Mouse (Mus musculus): Measurements from ENCODE around the gene Tubb4b. TPM values are rescaled to one million over a fixed set of nuclear protein-coding genes. Genes with fewer than 3 reads are reported as not detected.

The Tubb4b gene
- total RNA-seq, 4 experiments from 2014 or later: 332 to 365 (median 345) TPM

DNA sequence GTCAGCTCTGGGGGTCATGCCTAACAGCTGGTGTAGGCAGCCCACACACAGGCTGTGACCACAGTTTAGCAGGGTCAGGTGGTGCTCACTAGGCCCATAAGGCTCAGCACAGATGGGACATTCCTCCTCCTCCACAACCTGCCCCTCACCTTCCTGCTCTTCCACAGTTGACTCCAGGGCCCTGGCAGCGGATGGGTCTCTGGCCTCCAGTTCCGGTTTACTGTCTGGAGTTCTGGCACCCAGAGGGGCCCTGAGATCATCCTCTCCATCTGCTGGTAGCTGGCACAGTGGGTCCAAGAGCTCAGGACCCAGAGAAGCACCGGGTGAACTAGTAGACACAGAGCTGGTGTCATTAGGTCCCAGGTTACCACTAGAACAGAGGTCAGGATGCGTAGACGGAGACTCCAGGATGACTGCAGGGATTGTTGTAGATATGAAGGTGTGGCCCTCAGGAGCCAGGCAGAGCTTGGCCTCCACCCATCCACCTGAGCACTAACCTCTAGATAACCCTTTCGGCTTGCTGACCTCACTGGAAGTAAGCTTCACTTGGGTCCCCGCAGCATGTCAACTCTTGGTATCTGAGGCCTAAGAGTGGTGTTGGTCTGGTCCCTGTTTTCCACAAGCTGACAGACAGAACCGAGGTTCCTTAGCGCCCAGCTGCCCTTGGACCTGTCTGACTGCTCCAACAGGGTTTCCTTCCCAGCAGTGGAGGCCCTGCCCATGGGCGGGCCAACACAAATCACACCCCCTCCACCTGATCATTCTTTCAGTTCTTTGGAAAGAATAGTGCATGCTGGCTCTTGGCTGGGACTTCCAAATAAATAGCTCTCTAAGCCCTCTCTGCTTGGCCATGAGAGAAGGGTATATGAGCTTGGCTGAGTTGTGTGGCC lies 21.9 kb upstream of the Tubb4b start, which contains the start of gene AL732309.1:
Gene AL732309.1, minus strand, starts transcription at position 681 of the 890 bp plus-strand sequence.
- no peak for DNase-seq (ENCODE audit: low spot score in 2 of 2)

DNA sequence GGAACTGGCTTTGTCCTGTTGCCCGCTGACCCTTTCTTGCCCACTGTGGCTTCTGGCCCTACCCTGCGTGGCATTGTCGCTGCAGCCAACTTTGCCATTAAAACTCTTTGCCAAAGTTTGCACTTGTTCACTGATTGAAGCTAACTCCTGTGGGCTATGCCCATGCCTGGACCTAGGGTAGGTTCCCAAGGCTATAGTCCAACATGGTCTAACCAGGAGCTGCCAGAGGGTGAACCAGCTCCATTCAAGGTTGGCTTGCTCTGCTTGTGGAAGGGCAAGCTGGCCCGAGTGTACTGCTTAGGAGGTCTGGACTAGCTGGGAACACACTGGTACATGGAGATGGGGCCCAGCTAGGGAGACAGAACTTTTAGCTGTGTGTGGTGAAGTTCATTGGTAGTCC lies 19.6 kb upstream of the Tubb4b start:
- no peak for DNase-seq (ENCODE audit: low spot score in 2 of 2)

DNA sequence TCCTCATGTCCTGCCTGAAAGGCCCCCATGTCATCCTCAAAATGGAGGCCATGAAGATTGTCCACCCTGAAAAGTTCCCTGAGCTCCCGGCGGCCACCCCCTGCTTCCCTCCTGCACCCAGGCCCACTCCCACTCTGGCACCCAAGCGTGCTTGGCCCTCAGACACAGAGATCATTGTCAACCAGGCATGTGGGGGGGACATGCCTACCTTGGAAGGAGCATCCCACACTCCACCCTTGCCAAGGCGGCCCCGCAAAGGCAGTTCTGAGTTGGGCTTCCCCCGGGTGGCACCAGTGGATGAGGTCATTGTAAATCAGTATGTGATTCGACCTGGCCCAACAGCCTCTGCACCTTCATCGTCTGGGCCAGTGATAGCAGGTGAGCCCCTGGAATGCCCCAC lies 18.8 kb upstream of the Tubb4b start:
- DNase-seq (ENCODE audit: low spot score in 2 of 2): no peak

DNA sequence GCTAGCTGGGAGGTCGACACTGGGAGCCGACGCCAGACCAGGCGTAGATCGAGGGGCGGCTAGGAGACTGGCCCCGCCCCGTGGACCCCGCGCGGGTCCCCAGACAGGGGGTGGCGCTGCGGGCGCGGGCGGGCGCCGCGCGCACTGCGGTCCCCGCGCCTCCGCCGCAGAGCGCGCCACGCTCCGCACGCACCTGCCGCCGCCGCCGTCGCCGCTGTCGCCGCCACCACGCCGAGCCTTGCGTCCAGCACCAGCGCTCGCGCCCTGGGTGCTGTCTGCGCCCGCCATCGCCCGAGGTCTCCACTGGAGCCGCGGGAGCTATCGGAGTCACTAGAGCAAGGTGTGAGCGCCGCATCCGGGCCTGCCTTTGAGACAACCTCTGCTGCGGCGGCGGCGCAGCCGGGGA lies 17.6 kb upstream of the Tubb4b start, which contains the start of the genes Rnf208 and Cysrt1:
Gene Rnf208, plus strand, starts transcription at position 155 of the 406 bp plus-strand sequence.
Gene Cysrt1, minus strand, starts transcription at position 352 of the 406 bp plus-strand sequence.
- no peak for DNase-seq (ENCODE audit: low spot score in 2 of 2)

DNA sequence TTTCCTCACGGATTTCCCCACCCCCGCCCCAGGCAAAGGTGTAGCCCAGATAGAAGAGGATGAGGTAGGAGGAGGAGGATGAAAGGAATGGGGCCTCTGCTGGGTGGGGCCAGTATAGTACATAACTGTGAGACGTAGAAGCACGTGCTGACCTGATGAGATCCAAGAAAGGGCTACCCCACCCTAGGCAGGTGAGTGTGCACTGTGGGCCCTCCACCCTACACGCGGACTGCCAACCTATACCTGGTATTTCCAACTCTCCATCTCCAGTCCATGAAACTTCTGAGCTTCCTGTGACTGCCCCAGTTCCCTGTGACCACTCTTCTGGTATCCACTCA lies 16.9 kb upstream of the Tubb4b start:
- no peak for DNase-seq (ENCODE audit: low spot score in 2 of 2)

DNA sequence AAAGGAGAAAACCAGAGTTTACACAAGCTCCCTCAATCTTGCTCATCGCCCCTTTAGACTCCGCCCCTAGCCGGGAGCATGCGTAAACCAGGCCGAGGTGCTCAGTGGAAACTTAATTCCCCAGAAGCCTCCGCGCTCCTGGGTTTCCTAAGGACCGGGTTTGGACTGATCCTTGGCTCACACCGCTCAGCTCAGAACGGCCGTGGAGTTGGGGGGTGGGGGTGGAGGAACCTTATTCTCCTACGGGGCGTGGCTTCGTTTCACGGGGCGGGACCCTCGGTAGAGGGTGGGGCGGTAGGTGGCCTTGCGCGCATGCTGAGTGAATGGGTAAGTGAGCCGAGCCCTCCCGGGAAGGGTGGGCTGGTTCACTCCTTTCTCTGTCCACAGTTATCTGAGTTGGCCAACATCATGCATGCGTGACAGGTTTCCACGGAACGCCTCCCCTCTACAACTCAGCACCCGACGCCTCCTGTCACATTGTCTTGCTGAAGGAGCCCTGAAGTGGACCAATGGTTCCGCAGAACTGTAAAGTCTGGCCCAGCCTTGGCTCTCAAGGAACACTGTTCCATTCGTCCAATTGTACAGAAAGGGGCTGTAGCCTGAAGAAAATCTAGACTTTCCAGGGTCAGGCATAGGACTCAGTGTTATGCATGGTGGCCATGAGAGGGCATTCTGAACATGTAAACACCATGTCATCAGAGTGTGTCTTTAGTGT lies 16.4 kb upstream of the Tubb4b start:
- DNase-seq (ENCODE audit: low spot score in 2 of 2): peak in 1 of 2 experiments; percentile 68

DNA sequence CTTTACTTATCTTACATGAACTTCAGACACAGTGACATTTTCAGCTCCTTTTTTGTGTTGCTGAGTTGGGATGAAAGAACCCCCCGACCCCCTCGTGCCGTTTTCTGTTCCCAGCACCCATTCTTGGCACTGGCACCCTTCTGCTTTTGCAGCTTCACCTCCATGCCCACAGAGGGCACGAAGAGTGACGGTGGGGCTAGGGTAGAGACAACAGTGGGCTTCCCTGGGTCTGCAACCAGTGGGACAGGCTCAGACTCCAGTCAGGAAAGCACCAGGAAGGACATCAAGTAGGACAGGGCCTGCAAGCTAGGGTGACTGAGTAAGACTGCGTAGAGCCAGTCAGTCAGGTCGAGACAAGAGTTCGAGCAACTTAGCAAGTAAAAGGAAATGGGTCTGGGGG lies 15.8 kb upstream of the Tubb4b start:
- DNase-seq (ENCODE audit: low spot score in 2 of 2): no peak

DNA sequence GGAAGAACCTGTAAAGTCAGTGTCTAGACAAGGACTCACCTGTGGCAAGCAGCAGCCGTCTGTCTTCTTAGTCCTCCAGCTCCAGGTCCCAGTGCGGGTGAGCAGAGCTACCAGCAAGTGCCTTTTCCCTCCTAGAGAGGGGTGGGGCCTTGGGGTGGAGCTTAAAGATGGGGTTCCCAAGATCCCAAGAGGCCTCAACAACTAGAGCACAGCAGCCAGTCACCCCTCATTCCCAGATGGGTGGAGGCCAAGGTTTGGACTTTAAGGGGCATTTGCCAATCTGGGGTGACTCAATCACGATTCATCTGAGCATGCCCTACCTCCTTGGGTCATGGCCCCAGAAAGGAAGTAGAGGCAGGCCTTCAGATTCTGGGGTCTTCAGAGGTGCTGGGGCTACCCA lies 15.3 kb upstream of the Tubb4b start:
- no peak for DNase-seq (ENCODE audit: low spot score in 2 of 2)

DNA sequence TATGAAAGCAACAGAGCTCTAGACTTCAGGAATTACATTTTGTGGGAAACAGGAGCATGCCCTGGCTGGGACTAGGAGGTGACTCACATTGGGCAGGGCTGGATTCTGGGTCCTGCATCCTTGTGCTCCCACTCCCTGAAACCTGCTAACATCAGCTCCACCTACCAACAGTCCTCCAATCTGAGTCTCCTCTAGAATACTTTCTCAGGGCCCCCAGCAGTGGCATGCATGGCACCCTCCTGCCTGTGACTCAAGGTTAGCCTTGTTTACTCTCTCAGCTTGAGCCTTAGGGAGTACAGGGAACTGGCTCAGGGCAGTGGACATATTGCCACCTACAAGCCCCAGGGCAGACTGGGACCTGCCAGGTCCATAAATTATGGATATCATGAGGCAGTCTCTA lies 13.6 kb upstream of the Tubb4b start:
- DNase-seq (ENCODE audit: low spot score in 2 of 2): no peak

DNA sequence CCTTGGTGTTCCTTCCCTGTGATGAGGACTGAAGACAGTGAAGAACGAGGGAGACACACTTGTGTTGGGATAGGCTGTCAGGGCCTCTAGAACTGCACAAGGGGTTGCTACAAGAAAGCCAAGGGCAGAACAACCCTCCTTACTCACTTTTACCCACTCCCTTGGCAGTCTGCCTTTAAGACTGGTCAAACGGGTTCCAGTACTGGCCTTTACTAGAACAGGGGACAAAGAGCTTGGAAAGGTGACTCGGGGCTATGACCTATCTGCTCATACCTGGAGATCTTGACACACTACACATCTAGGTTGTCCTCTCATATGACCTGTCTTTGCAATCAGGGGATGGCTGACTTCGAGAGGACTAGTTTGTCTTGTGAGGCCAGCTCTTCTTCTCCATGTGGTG lies 13.0 kb upstream of the Tubb4b start:
- no peak for DNase-seq (ENCODE audit: low spot score in 2 of 2)

DNA sequence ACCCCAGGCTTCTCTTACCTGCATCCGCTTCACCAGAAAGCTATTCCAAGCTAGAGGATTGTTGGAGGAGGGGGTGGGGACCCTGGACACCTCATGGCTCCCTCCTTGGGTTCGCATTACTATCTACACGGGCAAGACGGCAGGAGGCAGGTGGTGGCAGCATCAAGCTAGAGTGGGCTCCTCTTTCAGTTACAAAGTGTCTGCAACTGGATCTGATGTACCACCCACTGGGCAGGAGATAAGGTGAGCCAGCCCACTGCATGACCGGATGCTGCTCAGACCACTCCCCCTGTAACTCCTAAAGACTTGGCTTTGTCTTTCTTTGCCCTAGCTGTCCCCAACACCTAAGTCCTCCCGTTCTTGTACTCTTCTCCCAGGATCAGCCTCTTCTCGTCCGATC lies 12.1 kb upstream of the Tubb4b start, which contains the start of gene Rnf224:
Gene Rnf224, minus strand, starts transcription at position 174 of the 400 bp plus-strand sequence.
- DNase-seq (ENCODE audit: low spot score in 2 of 2): no peak

DNA sequence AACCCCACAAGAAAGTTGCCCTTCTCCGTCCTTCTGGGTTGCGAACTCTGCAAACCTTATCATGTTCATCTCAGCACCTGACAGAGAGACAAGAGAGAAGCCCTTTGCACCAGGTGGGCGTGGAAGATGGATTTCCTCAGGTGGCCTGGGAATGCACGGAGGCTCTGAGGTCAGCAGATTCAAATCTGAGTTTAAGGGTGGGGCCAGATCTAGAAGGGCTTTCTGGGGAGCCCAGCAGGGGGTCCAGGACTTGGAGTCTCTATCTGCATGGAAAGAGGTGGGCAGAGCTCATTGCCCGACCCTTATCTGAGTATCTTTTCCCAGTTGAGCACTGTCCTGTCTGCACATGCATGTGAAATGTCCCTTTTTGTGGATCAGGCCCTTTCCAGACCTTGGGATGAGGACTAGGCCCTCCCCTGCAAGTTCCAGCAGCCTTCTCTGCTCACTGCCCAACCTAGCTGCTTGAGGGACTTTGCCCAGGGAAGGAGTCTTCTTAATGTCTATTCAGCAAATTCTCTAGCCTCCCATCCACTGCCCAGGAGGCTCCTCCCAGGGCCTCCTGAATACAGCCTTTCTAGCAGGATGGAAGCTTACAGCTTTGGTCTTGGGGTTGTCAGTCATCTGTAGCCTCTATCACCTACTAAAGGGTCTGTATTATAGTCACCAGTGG lies 10.2 kb upstream of the Tubb4b start:
- DNase-seq (ENCODE audit: low spot score in 2 of 2): no peak

DNA sequence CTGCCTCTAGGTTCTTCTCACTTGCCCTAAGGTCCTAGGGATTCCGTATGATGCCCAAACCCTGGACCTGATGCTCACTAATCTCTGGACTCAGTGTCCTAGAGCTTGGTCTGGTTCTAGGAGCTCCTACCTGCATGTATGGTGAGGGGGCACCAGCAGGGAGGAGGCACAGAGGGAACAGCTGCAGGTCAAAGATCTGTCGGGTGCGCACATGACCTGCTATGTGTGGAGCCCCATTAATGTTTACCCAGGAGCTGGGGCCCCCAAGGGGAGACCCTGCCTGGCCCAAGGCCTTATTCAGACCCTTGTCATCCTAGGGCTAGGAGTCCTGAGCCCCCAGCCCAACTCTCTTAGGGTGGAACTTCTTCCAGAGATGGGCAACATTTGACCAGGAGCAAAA lies 9.5 kb upstream of the Tubb4b start, which contains the start of gene Slc34a3:
Gene Slc34a3, minus strand, starts transcription at position 315 of the 400 bp plus-strand sequence.
- no peak for DNase-seq (ENCODE audit: low spot score in 2 of 2)

DNA sequence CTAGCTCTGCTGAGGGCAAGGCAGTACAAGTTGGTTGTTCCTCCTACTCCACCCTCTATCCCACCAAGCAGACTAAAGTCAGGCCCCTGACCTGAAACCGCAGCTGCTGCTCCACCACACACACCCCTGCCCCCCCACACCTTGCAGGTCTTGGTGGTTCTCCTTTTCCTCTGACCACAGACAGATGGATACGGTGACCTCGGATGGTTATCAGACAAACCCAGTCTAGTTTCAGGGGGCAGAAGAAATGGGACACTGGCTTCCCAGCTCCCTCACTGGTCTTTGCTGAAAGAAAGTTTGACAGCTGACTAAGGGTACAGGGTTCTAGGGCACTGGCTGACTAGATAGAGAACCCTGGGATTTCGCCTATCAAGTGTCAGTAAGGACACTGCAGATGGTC lies 8.9 kb upstream of the Tubb4b start:
- DNase-seq (ENCODE audit: low spot score in 2 of 2): no peak

DNA sequence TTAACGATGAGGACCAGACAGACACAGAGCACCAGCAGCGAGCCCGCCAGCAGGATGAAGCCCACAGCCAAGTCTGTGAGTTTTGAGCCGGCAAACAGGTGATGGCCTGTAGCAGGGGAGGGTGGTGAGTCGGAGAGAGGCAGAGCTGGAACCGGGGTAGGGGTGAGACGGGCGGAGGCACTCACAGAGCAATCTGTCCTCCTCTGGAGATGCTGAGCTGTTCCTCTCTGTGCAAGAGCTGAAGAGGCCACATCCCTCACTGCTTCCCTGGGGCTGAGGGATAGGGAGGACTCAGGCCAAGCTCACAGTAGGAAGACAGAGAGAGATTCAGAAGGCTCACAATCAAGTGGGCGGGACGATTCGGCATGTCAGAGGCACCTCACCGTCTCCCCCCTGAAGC lies 6.5 kb upstream of the Tubb4b start:
- no peak for DNase-seq (ENCODE audit: low spot score in 2 of 2)

DNA sequence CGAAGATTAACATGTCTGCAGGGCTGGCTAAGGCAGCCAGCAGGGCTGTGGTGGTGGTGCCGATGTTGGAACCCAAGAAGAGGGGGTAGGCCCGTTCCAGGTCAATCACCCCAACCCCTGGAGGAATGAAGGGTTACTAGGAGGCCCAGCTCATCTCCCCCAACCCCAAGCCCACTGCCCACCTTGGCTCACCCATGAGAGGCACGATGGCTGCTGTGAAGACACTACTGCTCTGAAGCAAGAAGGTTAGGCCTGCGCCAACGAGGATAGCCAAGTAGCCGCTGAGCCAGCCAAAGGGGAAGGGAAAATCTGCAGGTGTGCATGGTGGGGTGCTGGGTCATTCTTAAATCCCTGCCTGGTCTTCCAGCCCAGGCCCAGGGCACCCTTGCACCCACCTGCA lies 6.1 kb upstream of the Tubb4b start:
- DNase-seq (ENCODE audit: low spot score in 2 of 2): no peak

DNA sequence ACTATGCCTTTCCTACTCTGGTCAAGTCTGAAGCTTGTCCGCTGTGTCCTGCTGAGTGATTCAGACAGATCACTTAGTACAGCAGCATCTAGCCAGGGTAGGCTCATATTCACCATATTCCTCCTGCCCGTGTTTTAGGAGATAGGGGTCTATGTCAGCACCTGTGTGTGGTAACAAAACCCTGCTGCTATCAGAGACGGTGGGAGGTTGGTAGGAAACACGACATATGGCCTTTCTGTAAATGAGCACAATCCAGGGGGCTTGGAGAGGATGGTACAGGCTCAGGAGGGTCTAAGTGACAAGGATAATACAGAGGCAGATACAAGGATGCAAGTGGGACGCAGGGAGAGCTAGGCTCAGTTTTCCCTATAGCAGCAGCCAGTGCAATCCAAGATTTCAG lies 5.1 kb upstream of the Tubb4b start:
- DNase-seq (ENCODE audit: low spot score in 2 of 2): no peak

DNA sequence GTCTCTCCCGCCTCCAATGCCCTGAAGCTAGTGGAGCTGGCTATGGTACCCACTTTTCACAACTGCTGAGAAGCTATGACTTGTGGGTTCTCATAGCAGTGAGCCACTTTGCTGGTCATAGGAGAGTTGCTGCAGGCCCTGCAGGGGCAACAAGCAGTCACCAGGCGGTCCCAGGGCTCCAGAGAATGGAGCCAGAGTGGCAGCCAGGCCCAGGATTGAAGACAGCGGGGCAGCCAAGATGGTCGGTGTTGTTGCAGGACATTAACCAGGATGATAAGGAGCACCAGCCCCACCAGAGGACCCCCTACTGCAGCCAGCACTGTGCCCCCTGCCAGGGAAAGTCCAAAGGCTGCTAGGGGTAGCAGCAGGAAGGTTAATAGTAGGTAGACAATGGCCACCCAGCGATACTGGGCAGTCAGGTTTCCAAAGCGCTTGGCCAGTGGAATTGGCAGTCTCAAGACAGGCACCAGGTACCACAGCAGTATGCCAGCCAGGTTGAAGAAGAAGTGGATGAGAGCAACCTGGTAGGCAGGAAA lies 4.6 kb upstream of the Tubb4b start:
- DNase-seq (ENCODE audit: low spot score in 2 of 2): no peak

DNA sequence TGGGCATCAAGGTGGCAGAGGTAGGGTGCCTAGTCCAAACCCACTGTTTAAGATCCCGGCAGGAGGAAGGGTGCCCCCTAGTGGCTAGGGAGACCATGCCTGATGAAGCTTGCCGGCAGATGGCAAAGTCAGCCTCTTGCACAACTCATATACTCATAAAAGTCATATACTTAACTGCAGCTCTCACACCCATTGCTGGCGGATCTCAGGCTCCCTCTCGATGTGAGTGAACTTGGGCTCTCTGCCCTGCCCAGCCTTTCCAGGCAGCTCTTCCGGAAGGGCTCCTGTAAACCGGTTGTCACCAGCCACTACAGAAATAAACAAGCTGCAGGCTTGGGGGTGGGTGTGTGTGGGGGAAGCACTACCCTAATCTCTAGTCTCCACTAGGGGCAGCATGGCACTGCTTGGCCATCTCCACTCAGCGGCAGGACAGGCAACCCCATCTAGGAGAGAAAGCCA lies 4.0 kb upstream of the Tubb4b start:
- DNase-seq (ENCODE audit: low spot score in 2 of 2): peak; percentile 56 to 83

DNA sequence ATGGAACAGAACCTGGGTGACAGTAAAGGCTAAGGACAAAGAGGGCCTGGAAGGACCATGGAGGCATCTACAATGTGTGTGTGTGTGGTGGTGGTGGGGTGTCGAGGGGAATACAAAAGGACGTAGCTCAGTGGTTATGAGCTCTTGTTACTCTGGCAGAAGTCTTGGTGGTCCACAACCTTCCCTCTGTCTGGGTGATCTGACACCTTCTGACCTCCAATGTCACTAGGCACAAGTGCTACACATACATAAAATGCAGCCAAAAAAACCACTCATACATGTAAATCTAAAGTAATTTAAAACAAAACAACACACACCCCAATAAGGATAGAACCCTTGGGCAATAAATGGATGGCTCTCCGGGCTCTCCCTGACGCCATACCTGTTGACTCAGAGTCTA lies 2.9 kb upstream of the Tubb4b start:
- no peak for DNase-seq (ENCODE audit: low spot score in 2 of 2)

DNA sequence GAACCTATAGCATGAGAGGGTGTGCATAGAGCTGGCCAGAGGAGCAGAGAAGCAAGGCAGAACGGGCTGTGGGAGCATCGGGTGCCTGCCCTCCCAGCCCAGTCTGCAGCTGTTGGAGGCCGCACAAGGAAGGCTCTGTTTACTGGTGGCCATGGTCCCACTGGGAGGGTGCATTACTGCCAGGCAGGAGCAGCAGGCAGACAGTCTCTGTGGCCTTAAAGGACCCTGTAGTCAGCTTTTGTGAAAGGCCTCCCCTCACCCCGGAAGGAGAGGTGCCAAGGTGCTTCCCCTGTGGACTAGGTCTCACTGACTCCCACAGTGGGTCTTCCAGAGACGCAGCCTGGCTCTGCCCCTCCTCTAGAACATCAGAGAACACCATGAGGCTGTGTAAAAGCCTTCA lies 2.4 kb upstream of the Tubb4b start:
- DNase-seq (ENCODE audit: low spot score in 2 of 2): peak in 1 of 2 experiments; percentile 76

All from left cerebral cortex, adult 8-10 months (tissue).